Mouse (Mus musculus): ENCODE measurements around the gene Lifr.

Lifr gene

GRCm38 (mm10) chr15:7163851-7164250 is 73.4 kb downstream of the Lifr start:
- DNase-seq = no peak

GRCm38 (mm10) chr15:7166735-7167134 is 76.3 kb downstream of the Lifr start:
- no peak for DNase-seq

- DNase-seq = no peak
Observed at GRCm38 (mm10) chr15:7167238-7167905, 77.0 kb downstream of the Lifr start.

- no peak for DNase-seq
Observed at GRCm38 (mm10) chr15:7167906-7168532, 77.6 kb downstream of the Lifr start.

- peak; percentile 46 to 49 for DNase-seq
Observed at GRCm38 (mm10) chr15:7172875-7173274, 82.5 kb downstream of the Lifr start.

- DNase-seq = no peak
Observed at GRCm38 (mm10) chr15:7173346-7173745, 82.9 kb downstream of the Lifr start.

- no peak for DNase-seq
Observed at GRCm38 (mm10) chr15:7173776-7174175, 83.4 kb downstream of the Lifr start.

GRCm38 (mm10) chr15:7180576-7180975 is 90.2 kb downstream of the Lifr start:
- DNase-seq = no peak

- no peak for DNase-seq
Observed at GRCm38 (mm10) chr15:7187682-7188081, 97.3 kb downstream of the Lifr start.

- DNase-seq = no peak
Observed at GRCm38 (mm10) chr15:7189678-7190454, 99.5 kb downstream of the Lifr start.

GRCm38 (mm10) chr15:7191074-7191473 is 100.7 kb downstream of the Lifr start:
- no peak for DNase-seq

GRCm38 (mm10) chr15:7192582-7192981 is 102.2 kb downstream of the Lifr start:
- DNase-seq = no peak

- DNase-seq = peak in 1 of 2 experiments; percentile 44
Observed at GRCm38 (mm10) chr15:7194147-7194720, 103.8 kb downstream of the Lifr start.

GRCm38 (mm10) chr15:7194748-7195221 is 104.4 kb downstream of the Lifr start:
- DNase-seq = peak; percentile 49 to 61

- no peak for DNase-seq
Observed at GRCm38 (mm10) chr15:7197652-7198445, 107.4 kb downstream of the Lifr start.

- peak; percentile 82 to 90 for DNase-seq
Observed at GRCm38 (mm10) chr15:7198816-7199215, 108.4 kb downstream of the Lifr start.

- DNase-seq = no peak
Observed at GRCm38 (mm10) chr15:7200286-7200685, 109.9 kb downstream of the Lifr start.

- DNase-seq = peak; percentile 39 to 45
Observed at GRCm38 (mm10) chr15:7201421-7202380, 111.3 kb downstream of the Lifr start.

GRCm38 (mm10) chr15:7202981-7203380 is 112.6 kb downstream of the Lifr start:
- DNase-seq = no peak

- peak; percentile 58 to 69 for DNase-seq
Observed at GRCm38 (mm10) chr15:7203606-7204330, 113.4 kb downstream of the Lifr start.
